ENCODE assay signal across 24 mouse cellular contexts in the genomic region with DNA sequence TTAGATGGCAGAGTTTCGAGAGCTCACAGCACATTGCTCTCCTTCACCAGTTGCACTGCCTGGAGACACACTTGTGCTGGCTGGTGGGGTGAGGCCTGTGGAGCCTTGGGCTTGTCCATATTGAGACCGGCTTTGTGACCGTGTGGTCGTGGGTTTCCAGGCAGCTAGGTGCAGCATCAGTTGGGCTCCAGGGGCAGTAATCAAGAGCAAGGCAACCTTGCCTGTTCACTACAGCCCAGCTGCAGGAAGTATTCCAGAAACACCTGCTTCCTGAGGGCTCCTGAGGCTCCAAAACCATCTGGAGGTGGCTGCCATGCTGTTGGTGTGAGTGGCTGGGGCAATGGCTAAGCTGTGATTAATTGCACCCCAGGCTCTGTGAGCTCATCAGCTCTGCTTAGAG.
"Had no signal": no experiment of that assay in that cellular context is flagged by ENCODE, and none has a peak within 500 bp of the region (broad histone marks: within the 10 kb centered on the region; RNA-seq: fewer than 3 reads in every experiment).

No protein-coding gene starts in this region.

- H3K9me3 ChIP-seq: heart, embryonic 10.5 days; heart, embryonic 15.5 days; hindbrain, embryonic 13.5 days; hindbrain, embryonic 15.5 days; limb, embryonic 13.5 days; limb, embryonic 15.5 days; liver, embryonic 12.5 days had no signal

- H3K36me3 ChIP-seq: heart, embryonic 10.5 days; heart, embryonic 13.5 days; heart, embryonic 15.5 days; hindbrain, embryonic 13.5 days; hindbrain, embryonic 15.5 days; limb, embryonic 13.5 days; limb, embryonic 15.5 days; liver, embryonic 12.5 days had no signal

- H3K27me3 ChIP-seq: heart, embryonic 15.5 days; hindbrain, embryonic 13.5 days; hindbrain, embryonic 15.5 days; limb, embryonic 13.5 days; limb, embryonic 15.5 days had no signal

- H3K4me3 ChIP-seq: heart, embryonic 10.5 days; heart, embryonic 13.5 days; heart, embryonic 15.5 days; hindbrain, embryonic 13.5 days; hindbrain, embryonic 15.5 days; limb, embryonic 13.5 days; limb, embryonic 15.5 days; liver, embryonic 12.5 days had no signal

- H3K27ac ChIP-seq: heart, embryonic 10.5 days; heart, embryonic 13.5 days; heart, embryonic 15.5 days; hindbrain, embryonic 13.5 days; hindbrain, embryonic 15.5 days; hindbrain, postnatal 0 days; kidney, postnatal 0 days; limb, embryonic 13.5 days; limb, embryonic 15.5 days; liver, embryonic 12.5 days; liver, embryonic 14.5 days had no signal

- H3K4me1 ChIP-seq: liver, embryonic 12.5 days had no signal

- H3K9ac ChIP-seq: forebrain, postnatal 0 days; heart, embryonic 13.5 days; heart, embryonic 15.5 days; hindbrain, embryonic 13.5 days; hindbrain, embryonic 15.5 days; limb, embryonic 13.5 days; limb, embryonic 15.5 days; liver, embryonic 12.5 days; liver, embryonic 14.5 days had no signal

- DNase-seq: forebrain, postnatal 0 days; gastrocnemius, postnatal 14 days; gastrocnemius, postnatal 36 days; heart, postnatal 36 days; kidney, adult 11 months; kidney, adult 2 months; kidney, adult 9 months; kidney, postnatal 14 days; kidney, postnatal 36 days; layer of hippocampus, adult 9-11 months; layer of hippocampus, postnatal 36 days; left cerebral cortex, postnatal 4 days had no signal

- ATAC-seq: forebrain, postnatal 0 days; hindbrain, postnatal 0 days; intestine, embryonic 16.5 days; liver, embryonic 12.5 days had no signal

- H3K4me2 ChIP-seq: heart, embryonic 13.5 days; heart, embryonic 15.5 days; hindbrain, embryonic 13.5 days; hindbrain, embryonic 15.5 days; limb, embryonic 13.5 days; limb, embryonic 15.5 days; liver, embryonic 12.5 days had no signal
